Mouse (Mus musculus) liver, embryonic 13.5 days (tissue): Measurements from ENCODE around the gene Ccdc181. TPM values are rescaled to one million over a fixed set of nuclear protein-coding genes. Genes with fewer than 3 reads are reported as not detected.
"Not testable (repeated sequence)": the region's sequence is repeated elsewhere in the genome, so short reads cannot be mapped to it uniquely, and the experiment has no call there.

ENCODE experiments used
- ATAC-seq: fragments of 200-750 bp; cut with Nextera tagmentation; 2 replicates; pipeline ENCODE4 v1.8.0; 2017; ENCODE audit warnings: low read depth, mild to moderate bottlenecking, moderate number of reproducible peaks, moderate library complexity
- DNase-seq: peaks from one replicate; pipeline ENCODE4 v3.0.0; 2022
- H3K27ac ChIP-seq: fragments of 300-500 bp; sonication (generic); 2 replicates; pipeline ENCODE4 v1.5.1; 2015; ENCODE audit warnings: moderate library complexity, mild to moderate bottlenecking, inconsistent platforms
- H3K27me3 ChIP-seq: fragments of 300-500 bp; sonication (generic); 2 replicates; pipeline ENCODE4 v1.6.1; 2015; ENCODE audit warnings: mild to moderate bottlenecking, inconsistent platforms
- H3K36me3 ChIP-seq: fragments of 300-500 bp; sonication (generic); 2 replicates; pipeline ENCODE4 v1.6.1; 2015; ENCODE audit warnings: mild to moderate bottlenecking, inconsistent platforms
- H3K4me1 ChIP-seq: fragments of 300-500 bp; sonication (generic); replicated peaks from 2 replicates; pipeline ENCODE4 v1.6.1; 2015; ENCODE audit warnings: inconsistent platforms
- H3K4me2 ChIP-seq: fragments of 300-500 bp; sonication (generic); 2 replicates; pipeline ENCODE4 v1.6.1; 2015; ENCODE audit warnings: inconsistent platforms, mild to moderate bottlenecking, moderate library complexity
- H3K4me3 ChIP-seq: fragments of 300-500 bp; sonication (generic); replicated peaks from 2 replicates; pipeline ENCODE4 v1.5.1; 2015; ENCODE audit warnings: mild to moderate bottlenecking, inconsistent platforms
- H3K9ac ChIP-seq: fragments of 300-500 bp; sonication (generic); 2 replicates; pipeline ENCODE4 v1.6.1; 2015; ENCODE audit warnings: mild to moderate bottlenecking, inconsistent platforms
- H3K9me3 ChIP-seq: fragments of 300-500 bp; sonication (generic); replicated peaks from 2 replicates; pipeline ENCODE4 v1.6.1; 2016; ENCODE audit warnings: inconsistent platforms
- WGBS: fragments of 180-500 bp; shearing (Covaris S2); methylation state at CpG from one replicate; pipeline ENCODE4 v1.1.7; 2015; ENCODE audit not compliant: insufficient replicate concordance; 5-methylcytosine and 5-hydroxymethylcytosine counted together
- polyA plus RNA-seq: library from polyadenylated mRNA; unstranded; fragments of >200 nt; fragmentation: Nextera tagmentation; extraction: Ambion mirVana; gene quantifications from 2 replicates; pipeline ENCODE4 v1.2.1, GENCODE M21; 2015

Ccdc181 gene
- polyA plus RNA-seq: 4.5 and 4.7 TPM in 2 replicates

GRCm38 (mm10) chr1:164275455-164275954, at the start of gene Ccdc181:
Gene Ccdc181, plus strand, starts transcription at chr1:164275585.
- peak; percentile 100 for ATAC-seq
- under 1% methylated on average over 31 of the region's 31 CpGs for WGBS

GRCm38 (mm10) chr1:164231937-164232570, 43.3 kb upstream of the Ccdc181 start:
- not testable (repeated sequence) for H3K4me1 ChIP-seq, DNase-seq, H3K27ac ChIP-seq, H3K36me3 ChIP-seq, H3K4me2 ChIP-seq, H3K9me3 ChIP-seq, H3K9ac ChIP-seq, H3K27me3 ChIP-seq, ATAC-seq, H3K4me3 ChIP-seq
- WGBS: 74% methylated on average over 2 of the region's 4 CpGs

More at GRCm38 (mm10) chr1:164275455-164275954, at the start of gene Ccdc181:
- Histone ChIP-seq H3K9ac (peak within 1 kb of the TSS; percentile 74), H3K27me3 (no peaks in the 10 kb centered on the region), H3K4me2 (peak within 1 kb of the TSS; percentile 90), H3K27ac (peak within 1 kb of the TSS; percentile 39), H3K4me1 (peaks cover 5% of the 10 kb centered on the region), H3K9me3 (no peaks in the 10 kb centered on the region), H3K4me3 (peak within 1 kb of the TSS; percentile 70), H3K36me3 (no peaks in the 10 kb centered on the region)
- DNase-seq: peak; percentile 94

GRCm38 (mm10) chr1:164233447-164233846, 41.9 kb upstream of the Ccdc181 start:
- WGBS: 50% methylated on average over 1 of the region's 1 CpGs
- 0 out of 2 replicates have a peak, but pooled peaks have one; percentile 29 for ATAC-seq

GRCm38 (mm10) chr1:164235078-164235477, 40.3 kb upstream of the Ccdc181 start:
- Histone ChIP-seq H3K4me3 (no peak overlapping the region), H3K27me3 (no peaks in the 10 kb centered on the region), H3K4me1 (0 out of 2 replicates have a peak, but pooled peaks cover 6% of the 10 kb centered on the region), H3K9ac (no peak overlapping the region), H3K4me2 (no peak overlapping the region), H3K36me3 (no peaks in the 10 kb centered on the region), H3K27ac (no peak overlapping the region), H3K9me3 (no peaks in the 10 kb centered on the region)
- 57% methylated on average over 7 of the region's 7 CpGs for WGBS
- peak; percentile 66 for ATAC-seq
- DNase-seq: no peak

More at GRCm38 (mm10) chr1:164233447-164233846, 41.9 kb upstream of the Ccdc181 start:
- no peak overlapping the region for H3K4me3 ChIP-seq
- 0 out of 2 replicates have a peak, but pooled peaks cover 6% of the 10 kb centered on the region for H3K4me1 ChIP-seq
- H3K9me3 ChIP-seq: no peaks in the 10 kb centered on the region
- no peak overlapping the region for H3K4me2 ChIP-seq
- no peaks in the 10 kb centered on the region for H3K36me3 ChIP-seq
- H3K27ac ChIP-seq: no peak overlapping the region
- DNase-seq: no peak
- no peak overlapping the region for H3K9ac ChIP-seq
- H3K27me3 ChIP-seq: no peaks in the 10 kb centered on the region

- Histone ChIP-seq H3K9ac (no peak overlapping the region), H3K4me1 (0 out of 2 replicates have a peak, but pooled peaks cover 6% of the 10 kb centered on the region), H3K4me3 (no peak overlapping the region), H3K4me2 (no peak overlapping the region), H3K36me3 (no peaks in the 10 kb centered on the region), H3K27me3 (no peaks in the 10 kb centered on the region), H3K27ac (no peak overlapping the region), H3K9me3 (no peaks in the 10 kb centered on the region)
- WGBS: 57% methylated on average over 7 of the region's 7 CpGs
- ATAC-seq (no peak), DNase-seq (no peak)
Observed at GRCm38 (mm10) chr1:164236078-164236477, 39.3 kb upstream of the Ccdc181 start.

- H3K4me1 ChIP-seq: no peaks in the 10 kb centered on the region
- ATAC-seq: no peak
Observed at GRCm38 (mm10) chr1:164241494-164241893, 33.9 kb upstream of the Ccdc181 start.

GRCm38 (mm10) chr1:164242809-164243208, 32.6 kb upstream of the Ccdc181 start:
- Histone ChIP-seq H3K4me2 (no peak overlapping the region), H3K9me3 (no peaks in the 10 kb centered on the region), H3K9ac (no peak overlapping the region), H3K4me3 (no peak overlapping the region), H3K27me3 (no peaks in the 10 kb centered on the region), H3K4me1 (peaks cover 10% of the 10 kb centered on the region), H3K36me3 (no peaks in the 10 kb centered on the region), H3K27ac (no peak overlapping the region)
- 65% methylated on average over 8 of the region's 8 CpGs for whole genome bisulfite sequencing
- DNase-seq: no peak
- no peak for ATAC-seq

More at GRCm38 (mm10) chr1:164241494-164241893, 33.9 kb upstream of the Ccdc181 start:
- Histone ChIP-seq H3K4me3 (no peak overlapping the region), H3K27me3 (no peaks in the 10 kb centered on the region), H3K36me3 (no peaks in the 10 kb centered on the region), H3K9ac (no peak overlapping the region), H3K9me3 (no peaks in the 10 kb centered on the region), H3K27ac (no peak overlapping the region), H3K4me2 (no peak overlapping the region)
- WGBS: 60% methylated on average over 2 of the region's 2 CpGs
- DNase-seq: no peak

- Histone ChIP-seq H3K9ac (peak overlapping the region; percentile 59; the same call in 1 of the 2 replicates), H3K27ac (0 out of 2 replicates have a peak overlapping the region, but pooled peaks have one; percentile 67), H3K4me2 (peak overlapping the region; percentile 69), H3K36me3 (no peaks in the 10 kb centered on the region), H3K27me3 (no peaks in the 10 kb centered on the region), H3K4me3 (peak overlapping the region; percentile 59; the same call in 1 of the 2 replicates), H3K9me3 (no peaks in the 10 kb centered on the region), H3K4me1 (peaks cover 43% of the 10 kb centered on the region)
- 58% methylated on average over 8 of the region's 8 CpGs for WGBS
- DNase-seq: no peak
- ATAC-seq: no peak
Observed at GRCm38 (mm10) chr1:164247442-164247841, 27.9 kb upstream of the Ccdc181 start.

- 17% methylated on average over 10 of the region's 10 CpGs for WGBS
- peak overlapping the region; percentile 67 for H3K27ac ChIP-seq
- peaks cover 47% of the 10 kb centered on the region for H3K4me1 ChIP-seq
- H3K4me3 ChIP-seq: peak overlapping the region; percentile 59
- no peak for DNase-seq
- H3K9ac ChIP-seq: peak overlapping the region; percentile 59
- no peaks in the 10 kb centered on the region for H3K36me3 ChIP-seq
- no peaks in the 10 kb centered on the region for H3K9me3 ChIP-seq
- peak overlapping the region; percentile 69 for H3K4me2 ChIP-seq
- no peak for ATAC-seq
- H3K27me3 ChIP-seq: no peaks in the 10 kb centered on the region
Observed at GRCm38 (mm10) chr1:164247971-164248370, 27.4 kb upstream of the Ccdc181 start.

GRCm38 (mm10) chr1:164248465-164249331, 26.7 kb upstream of the Ccdc181 start, which contains the start of gene Slc19a2:
Gene Slc19a2, plus strand, starts transcription at chr1:164249046.
- no peaks in the 10 kb centered on the region for H3K36me3 ChIP-seq
- peak within 1 kb of the TSS; percentile 89 for H3K9ac ChIP-seq
- H3K4me1 ChIP-seq: peaks cover 53% of the 10 kb centered on the region
- peak within 1 kb of the TSS; percentile 91 for H3K4me2 ChIP-seq
- no peaks in the 10 kb centered on the region for H3K9me3 ChIP-seq
- DNase-seq (peak; percentile 98), ATAC-seq (peak; percentile 91)
- H3K4me3 ChIP-seq: peak within 1 kb of the TSS; percentile 85
- no peaks in the 10 kb centered on the region for H3K27me3 ChIP-seq
- 1% methylated on average over 51 of the region's 79 CpGs for WGBS
- H3K27ac ChIP-seq: peak within 1 kb of the TSS; percentile 76

- peak overlapping the region; percentile 85 for H3K4me3 ChIP-seq
- H3K27me3 ChIP-seq: no peaks in the 10 kb centered on the region
- no peaks in the 10 kb centered on the region for H3K36me3 ChIP-seq
- DNase-seq (no peak), ATAC-seq (no peak; the same call in 1 of the 2 replicates)
- H3K4me1 ChIP-seq: peaks cover 60% of the 10 kb centered on the region
- WGBS: under 1% methylated on average over 33 of the region's 33 CpGs
- H3K9me3 ChIP-seq: no peaks in the 10 kb centered on the region
- peak overlapping the region; percentile 89 for H3K9ac ChIP-seq
- H3K4me2 ChIP-seq: peak overlapping the region; percentile 91
- H3K27ac ChIP-seq: peak overlapping the region; percentile 76
Observed at GRCm38 (mm10) chr1:164249332-164249711, 26.1 kb upstream of the Ccdc181 start.
